Mouse (Mus musculus) G1E (cell line): ENCODE measurements around the gene Myh14.

Experiments
- CTCF ChIP-seq: IDR thresholded peaks from 2 replicates; pipeline ENCODE4 v1.5.1; 2012; ENCODE audit warnings: low read depth, low read length, inconsistent platforms, mixed read lengths
- GATA1 ChIP-seq: IDR thresholded peaks from 2 replicates; pipeline ENCODE4 v1.6.1; 2012; ENCODE audit warnings: borderline replicate concordance, low read length, inconsistent platforms, mixed read lengths
- GATA2 ChIP-seq: IDR thresholded peaks from 2 replicates; pipeline ENCODE4 v1.6.1; 2012; ENCODE audit warnings: low read depth, low read length, inconsistent platforms, borderline replicate concordance
- POLR2AphosphoS5 ChIP-seq: IDR thresholded peaks from 2 replicates; pipeline ENCODE4 v1.6.1; 2012; ENCODE audit warnings: low read depth, low read length, inconsistent platforms; ENCODE audit not compliant: insufficient replicate concordance
- TAL1 ChIP-seq: conservative IDR thresholded peaks from 2 replicates; pipeline ENCODE4 v1.6.1; 2012; ENCODE audit warnings: low read depth, low read length, inconsistent platforms, mixed read lengths

DNA sequence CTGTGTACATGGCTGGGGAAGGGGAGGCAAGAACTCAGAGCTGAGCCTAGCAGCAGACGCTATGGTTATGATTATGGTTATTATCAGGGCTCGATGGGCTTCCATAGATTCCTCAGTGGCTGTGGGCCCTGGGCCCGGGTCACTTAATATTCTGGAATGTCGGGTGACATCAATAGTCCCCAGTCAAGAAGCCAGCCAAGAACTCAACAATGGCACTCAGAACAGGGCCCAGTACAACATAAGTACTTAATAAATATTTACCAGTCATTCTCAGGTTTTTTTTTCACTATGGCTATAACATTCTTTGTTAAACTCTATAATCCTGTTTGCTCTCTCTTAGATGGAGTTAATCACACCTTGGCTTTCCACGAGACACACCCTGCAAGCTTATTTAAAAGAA lies 7.1 kb downstream of the Myh14 start:
- TF ChIP-seq CTCF (no peak), TAL1 (no peak), GATA1 (no peak), GATA2 (no peak), POLR2AphosphoS5 (no peak)
